Mouse (Mus musculus) embryonic facial prominence, embryonic 14.5 days (tissue): ENCODE measurements around the gene Msh5. TPM values are rescaled to one million over a fixed set of nuclear protein-coding genes. Genes with fewer than 3 reads are reported as not detected.

Source experiments
- ATAC-seq: fragments of 200-750 bp; cut with Nextera tagmentation; 2 replicates; pipeline ENCODE4 v1.8.0; 2017; ENCODE audit warnings: low read depth, moderate number of reproducible peaks, moderate TSS enrichment
- DNase-seq: peaks from one replicate; pipeline ENCODE4 v3.0.0-alpha.2; 2015; ENCODE audit warnings: low spot score
- H3K27ac ChIP-seq: fragments of 300-500 bp; sonication (generic); replicated peaks from 2 replicates; pipeline ENCODE4 v1.5.1; 2014; ENCODE audit warnings: low read depth, mild to moderate bottlenecking, low read length, moderate library complexity
- H3K27me3 ChIP-seq: fragments of 300-500 bp; sonication (generic); replicated peaks from 2 replicates; pipeline ENCODE4 v1.6.1; 2014; ENCODE audit warnings: low read length; ENCODE audit not compliant: control insufficient read depth, insufficient read depth
- H3K36me3 ChIP-seq: fragments of 300-500 bp; sonication (generic); 2 replicates; pipeline ENCODE4 v1.6.1; 2014; ENCODE audit warnings: low read length, mixed read lengths; ENCODE audit not compliant: control insufficient read depth, insufficient read depth
- H3K4me1 ChIP-seq: fragments of 300-500 bp; sonication (generic); 2 replicates; pipeline ENCODE4 v1.6.1; 2014; ENCODE audit warnings: antibody characterized with exemption, low read length; ENCODE audit not compliant: control insufficient read depth, insufficient read depth
- H3K4me2 ChIP-seq: fragments of 300-500 bp; sonication (generic); 2 replicates; pipeline ENCODE4 v1.6.1; 2014; ENCODE audit warnings: low read depth, mild to moderate bottlenecking, low read length, moderate library complexity, mixed read lengths
- H3K4me3 ChIP-seq: fragments of 300-500 bp; sonication (generic); 2 replicates; pipeline ENCODE4 v1.5.1; 2014; ENCODE audit warnings: low read depth, mild to moderate bottlenecking, low read length
- H3K9ac ChIP-seq: fragments of 300-500 bp; sonication (generic); 2 replicates; pipeline ENCODE4 v1.6.1; 2014; ENCODE audit warnings: low read depth, mild to moderate bottlenecking, low read length, moderate library complexity, mixed read lengths
- H3K9me3 ChIP-seq: fragments of 300-500 bp; sonication (generic); 2 replicates; pipeline ENCODE4 v1.6.1; 2016; ENCODE audit warnings: low read length; ENCODE audit not compliant: control insufficient read depth
- WGBS: fragments of 180-500 bp; shearing (Covaris S2); extraction: QIAGEN DNeasy Blood & Tissue Kit; methylation state at CpG from one replicate; pipeline ENCODE4 v1.1.7; 2014; 5-methylcytosine and 5-hydroxymethylcytosine counted together
- polyA plus RNA-seq: library from polyadenylated mRNA; unstranded; fragments of >200 nt; fragmentation: Nextera tagmentation; extraction: Ambion mirVana; gene quantifications from 2 replicates; pipeline ENCODE4 v1.2.1, GENCODE M21; 2014

Gene Msh5
- 2.5 and 3.4 TPM in 2 replicates for polyA plus RNA-seq

DNA sequence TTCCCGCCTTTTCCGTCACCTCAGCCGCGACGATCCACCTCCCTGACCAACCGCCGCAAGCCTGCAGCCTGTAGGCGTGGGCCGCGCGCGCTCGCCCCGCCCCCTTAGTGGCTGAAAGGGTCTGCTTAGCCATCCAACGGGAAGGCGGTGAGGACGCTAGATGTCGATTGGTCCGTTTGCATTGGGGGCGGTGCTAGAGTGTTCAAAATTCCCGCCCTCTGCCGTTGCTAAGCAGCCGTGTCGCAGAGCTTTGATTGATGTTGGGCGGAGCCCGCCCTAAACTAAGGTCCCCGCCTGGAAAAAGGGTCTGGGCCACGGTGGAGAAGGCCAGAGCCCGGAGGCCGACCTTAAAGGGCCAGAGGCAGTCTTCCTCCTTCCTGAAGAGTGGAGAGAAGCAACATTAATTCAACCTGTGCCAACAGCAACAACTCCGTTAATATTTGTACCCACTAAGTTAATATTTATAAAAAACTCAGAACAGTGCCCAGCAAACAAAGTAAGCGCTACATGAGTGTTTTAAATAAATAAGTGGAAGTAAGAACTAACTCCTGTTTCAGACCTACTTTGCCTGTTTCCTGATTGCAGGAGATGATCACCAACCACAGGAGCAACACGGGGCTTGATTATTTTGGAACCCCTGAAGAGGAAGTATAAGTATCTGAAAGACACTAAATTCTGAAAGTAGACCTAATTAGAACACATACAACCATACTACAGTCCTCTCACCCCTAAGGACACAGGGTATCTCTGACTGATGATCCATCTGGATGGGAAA lies at the start of gene Msh5:
Gene Msh5, minus strand, starts transcription at position 65 of the 775 bp plus-strand sequence.
- H3K4me2 ChIP-seq: peak within 1 kb of the TSS; percentile 98
- H3K9ac ChIP-seq: peak within 1 kb of the TSS; percentile 87
- DNase-seq: peak; percentile 99
- H3K9me3 ChIP-seq: no peaks in the 10 kb centered on the region
- ATAC-seq: peak; percentile 96
- H3K27ac ChIP-seq: peak within 1 kb of the TSS; percentile 96
- H3K36me3 ChIP-seq: no peaks in the 10 kb centered on the region
- peak within 1 kb of the TSS; percentile 66 for H3K4me3 ChIP-seq
- no peaks in the 10 kb centered on the region for H3K27me3 ChIP-seq
- peaks cover 45% of the 10 kb centered on the region for H3K4me1 ChIP-seq
- WGBS: 4% methylated on average over 29 of the region's 33 CpGs

DNA sequence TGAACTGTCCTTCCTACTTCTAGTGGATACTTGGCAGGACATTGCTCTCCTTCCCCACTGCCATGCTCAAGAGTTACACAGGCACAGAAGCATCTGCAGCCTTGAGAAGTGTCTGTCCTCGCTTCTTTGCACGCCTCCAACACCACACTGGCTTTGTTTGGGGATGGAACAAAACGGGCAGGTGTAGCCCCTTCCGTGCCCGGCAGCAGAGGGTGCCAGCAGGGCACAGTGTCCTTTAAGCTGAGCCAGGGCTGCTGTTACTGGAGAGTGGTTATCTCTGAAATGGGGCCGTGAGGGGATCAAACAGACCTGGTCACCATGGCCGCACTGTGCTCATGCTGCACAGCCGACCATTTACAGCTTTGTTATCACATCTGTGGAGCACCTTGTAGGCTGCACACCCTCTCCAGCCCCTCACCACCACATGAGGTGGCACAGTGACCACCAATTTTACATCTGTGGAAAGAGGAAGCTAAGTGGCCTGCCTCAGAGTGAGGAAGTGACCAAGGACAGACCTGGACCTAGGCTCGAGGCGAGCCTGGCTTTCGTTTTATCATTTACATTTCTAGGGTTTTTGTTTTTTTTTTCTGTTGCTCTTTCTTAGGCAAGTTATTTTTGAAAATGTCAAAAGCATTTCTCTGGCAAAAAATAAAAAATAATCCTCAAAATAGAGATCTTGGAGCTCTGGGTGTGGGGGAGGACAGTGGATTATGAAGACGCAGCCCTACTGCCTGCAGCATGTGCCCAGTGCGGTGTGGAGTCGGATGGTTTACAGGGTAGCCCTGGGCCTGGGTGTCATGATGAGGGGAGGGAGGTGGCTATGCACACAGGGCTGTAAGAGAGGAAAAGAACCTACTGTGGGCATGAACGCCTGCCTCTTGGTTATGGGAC lies 48.2 kb upstream of the Msh5 start:
- peaks cover 6% of the 10 kb centered on the region for H3K4me1 ChIP-seq
- no peaks in the 10 kb centered on the region for H3K9me3 ChIP-seq
- H3K4me3 ChIP-seq: no peak overlapping the region
- no peak overlapping the region for H3K9ac ChIP-seq
- H3K4me2 ChIP-seq: no peak overlapping the region
- 93% methylated on average over 15 of the region's 15 CpGs for WGBS
- ATAC-seq (no peak), DNase-seq (no peak)
- H3K27me3 ChIP-seq: no peaks in the 10 kb centered on the region
- peaks cover 88% of the 10 kb centered on the region for H3K36me3 ChIP-seq
- H3K27ac ChIP-seq: no peak overlapping the region

DNA sequence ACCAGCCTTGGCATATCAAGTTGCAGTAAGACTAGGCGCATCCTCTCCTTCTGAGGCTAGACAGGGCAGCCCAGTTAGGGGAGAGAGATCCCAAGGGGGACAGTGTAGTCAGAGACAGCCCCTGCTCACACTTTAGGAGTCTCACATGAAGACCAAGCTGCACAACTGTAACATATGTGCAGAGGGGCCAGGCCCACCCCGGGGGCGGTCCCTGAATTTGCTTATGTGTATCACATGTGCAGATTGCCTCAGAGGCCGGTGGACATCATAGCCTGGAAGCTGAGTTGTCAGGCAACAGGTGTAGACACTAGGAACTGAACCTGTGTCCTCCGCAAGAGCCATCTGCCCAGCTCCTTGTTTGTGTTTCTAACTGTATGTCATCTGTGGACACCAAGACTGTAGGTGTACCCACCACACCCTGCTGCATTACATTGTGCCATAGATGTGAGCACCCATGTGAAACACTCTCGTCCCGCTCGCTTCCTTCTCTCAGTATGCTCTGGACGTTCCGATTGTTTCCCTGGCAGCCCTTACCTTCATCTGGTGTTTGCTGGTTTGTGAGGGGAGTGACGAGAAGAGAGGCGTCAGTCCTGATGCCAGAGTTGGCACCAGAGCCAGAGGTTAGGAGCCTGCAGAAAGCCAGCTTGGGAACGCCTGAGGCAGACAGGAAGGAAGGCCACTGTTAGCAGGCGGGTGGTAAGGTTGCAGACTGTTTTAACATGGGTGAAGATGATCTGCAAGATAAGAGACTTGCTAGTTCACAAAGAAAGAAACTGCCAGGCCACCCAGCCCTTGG lies 46.1 kb upstream of the Msh5 start:
- no peak overlapping the region for H3K27ac ChIP-seq
- no peaks in the 10 kb centered on the region for H3K9me3 ChIP-seq
- 84% methylated on average over 14 of the region's 14 CpGs for WGBS
- peaks cover 6% of the 10 kb centered on the region for H3K4me1 ChIP-seq
- H3K9ac ChIP-seq: no peak overlapping the region
- no peak for ATAC-seq
- no peak overlapping the region for H3K4me3 ChIP-seq
- H3K27me3 ChIP-seq: no peaks in the 10 kb centered on the region
- no peak overlapping the region for H3K4me2 ChIP-seq
- no peak for DNase-seq
- H3K36me3 ChIP-seq: peaks cover 68% of the 10 kb centered on the region

DNA sequence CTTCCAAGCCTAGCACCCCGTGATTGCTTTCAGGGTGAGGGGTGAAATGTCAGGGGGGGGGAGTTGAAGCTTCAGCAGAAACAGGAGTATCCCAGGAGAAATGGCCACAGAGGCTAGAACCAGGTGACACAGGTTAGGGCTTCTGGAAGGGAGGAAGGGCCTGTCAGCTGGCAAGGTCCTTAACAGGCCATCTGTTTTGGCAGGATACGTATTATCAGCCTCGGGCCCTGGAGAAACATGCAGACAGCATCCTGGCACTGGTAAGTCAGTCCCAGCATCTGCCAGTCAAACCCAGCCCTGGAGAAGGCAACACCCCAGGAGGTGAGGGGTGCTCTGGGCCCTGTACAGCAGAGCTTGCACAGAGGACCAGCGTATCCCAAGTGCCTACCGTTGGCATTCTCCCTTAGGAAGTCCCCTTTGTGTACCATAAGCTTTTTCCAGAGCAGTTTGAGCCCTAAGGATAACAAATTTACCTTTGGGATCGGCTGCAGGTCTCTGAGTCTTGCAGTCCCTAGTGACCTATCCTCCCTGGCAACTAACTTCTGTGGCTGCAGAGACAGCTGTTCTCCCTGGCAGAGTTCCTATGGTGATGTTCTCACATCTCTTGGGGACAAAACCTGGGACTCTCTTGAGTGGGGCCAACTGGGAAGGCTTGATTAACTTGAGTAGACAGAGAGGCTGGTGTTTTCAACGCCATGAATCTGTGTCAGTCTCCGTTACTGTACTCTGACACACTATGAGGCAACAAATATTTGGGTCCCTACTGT lies 43.8 kb upstream of the Msh5 start:
- H3K9ac ChIP-seq: peak overlapping the region; percentile 85
- peak overlapping the region; percentile 59 for H3K4me2 ChIP-seq
- no peak for ATAC-seq
- no peaks in the 10 kb centered on the region for H3K9me3 ChIP-seq
- H3K27ac ChIP-seq: no peak overlapping the region
- no peaks in the 10 kb centered on the region for H3K27me3 ChIP-seq
- H3K4me1 ChIP-seq: peaks cover 6% of the 10 kb centered on the region
- peaks cover 46% of the 10 kb centered on the region for H3K36me3 ChIP-seq
- WGBS: 64% methylated on average over 8 of the region's 8 CpGs
- peak; percentile 55 for DNase-seq
- peak overlapping the region; percentile 58 for H3K4me3 ChIP-seq

DNA sequence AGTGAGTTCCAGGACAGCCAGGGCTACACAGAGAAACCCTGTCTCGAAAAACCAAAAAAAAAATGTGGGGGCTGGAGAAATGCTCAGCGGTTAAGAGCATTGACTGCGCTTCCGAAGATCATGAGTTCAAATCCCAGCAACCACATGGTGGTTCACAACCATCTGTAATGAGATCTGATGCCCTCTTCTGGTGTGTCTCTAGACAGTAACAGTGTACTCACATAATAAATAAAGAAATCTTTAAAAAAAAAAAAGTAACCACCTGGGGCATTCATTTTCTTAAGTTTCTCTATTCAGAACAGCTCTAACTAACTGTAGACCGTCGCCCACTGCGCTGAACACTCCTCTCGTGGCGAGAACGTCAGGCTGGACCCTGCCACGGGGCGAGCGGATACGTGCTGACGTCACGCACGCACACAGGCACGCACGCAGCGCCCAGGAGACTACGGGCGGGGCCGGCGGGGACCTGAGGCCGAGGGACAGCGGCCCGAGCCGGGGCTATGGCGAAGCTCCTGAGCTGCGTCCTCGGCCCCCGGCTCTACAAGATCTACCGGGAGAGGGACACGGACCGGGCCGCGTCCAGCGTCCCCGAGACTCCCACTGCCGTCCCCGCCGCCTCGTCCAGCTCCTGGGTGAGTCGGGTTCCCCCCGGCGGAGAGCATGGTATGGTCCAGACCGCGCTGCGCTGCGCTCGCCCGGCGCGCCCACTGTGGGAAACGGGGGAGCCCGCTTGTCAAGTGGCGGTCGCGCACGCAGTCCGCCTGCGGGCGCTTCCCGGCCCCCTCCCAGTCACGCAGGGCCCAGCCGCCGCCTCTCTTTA lies 42.5 kb upstream of the Msh5 start, which contains the start of gene Abhd16a:
Gene Abhd16a, plus strand, starts transcription at position 439 of the 820 bp plus-strand sequence.
- ATAC-seq: peak; percentile 97

DNA sequence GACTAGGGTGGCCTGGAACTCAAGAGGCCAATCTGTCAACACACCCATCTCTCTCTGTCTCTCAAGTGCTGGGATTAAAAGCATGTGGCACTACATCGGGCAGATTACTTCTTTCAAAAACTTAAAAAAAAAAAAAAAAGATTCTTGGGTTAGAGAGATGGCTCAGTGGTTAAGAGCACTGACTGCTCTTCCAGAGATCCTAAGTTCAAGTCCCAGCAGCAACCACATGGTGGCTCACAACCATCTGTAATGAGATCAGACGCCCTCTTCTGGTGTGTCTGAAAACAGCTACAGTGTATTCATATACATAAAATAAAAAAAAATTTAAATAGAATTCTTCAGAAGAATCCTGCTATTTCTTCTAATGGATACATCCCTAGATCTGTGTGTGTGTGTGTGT lies 41.6 kb upstream of the Msh5 start:
- peaks cover 6% of the 10 kb centered on the region for H3K4me1 ChIP-seq
- no peak overlapping the region for H3K27ac ChIP-seq
- 30% methylated on average over 2 of the region's 2 CpGs for WGBS
- ATAC-seq: no peak
- peaks cover 25% of the 10 kb centered on the region for H3K36me3 ChIP-seq
- H3K27me3 ChIP-seq: no peaks in the 10 kb centered on the region
- no peak overlapping the region for H3K4me3 ChIP-seq
- no peak for DNase-seq
- H3K9me3 ChIP-seq: no peaks in the 10 kb centered on the region
- no peak overlapping the region for H3K4me2 ChIP-seq
- no peak overlapping the region for H3K9ac ChIP-seq

More for the DNA sequence above, 42.5 kb upstream of the Msh5 start, which contains the start of gene Abhd16a:
- Histone ChIP-seq H3K4me1 (peaks cover 6% of the 10 kb centered on the region), H3K27me3 (no peaks in the 10 kb centered on the region), H3K9me3 (no peaks in the 10 kb centered on the region), H3K27ac (peak within 1 kb of the TSS; percentile 96), H3K4me2 (peak within 1 kb of the TSS; percentile 59), H3K36me3 (peaks cover 34% of the 10 kb centered on the region), H3K4me3 (peak within 1 kb of the TSS; percentile 58), H3K9ac (peak within 1 kb of the TSS; percentile 85)
- WGBS: 3% methylated on average over 36 of the region's 67 CpGs
- peak; percentile 97 for DNase-seq

DNA sequence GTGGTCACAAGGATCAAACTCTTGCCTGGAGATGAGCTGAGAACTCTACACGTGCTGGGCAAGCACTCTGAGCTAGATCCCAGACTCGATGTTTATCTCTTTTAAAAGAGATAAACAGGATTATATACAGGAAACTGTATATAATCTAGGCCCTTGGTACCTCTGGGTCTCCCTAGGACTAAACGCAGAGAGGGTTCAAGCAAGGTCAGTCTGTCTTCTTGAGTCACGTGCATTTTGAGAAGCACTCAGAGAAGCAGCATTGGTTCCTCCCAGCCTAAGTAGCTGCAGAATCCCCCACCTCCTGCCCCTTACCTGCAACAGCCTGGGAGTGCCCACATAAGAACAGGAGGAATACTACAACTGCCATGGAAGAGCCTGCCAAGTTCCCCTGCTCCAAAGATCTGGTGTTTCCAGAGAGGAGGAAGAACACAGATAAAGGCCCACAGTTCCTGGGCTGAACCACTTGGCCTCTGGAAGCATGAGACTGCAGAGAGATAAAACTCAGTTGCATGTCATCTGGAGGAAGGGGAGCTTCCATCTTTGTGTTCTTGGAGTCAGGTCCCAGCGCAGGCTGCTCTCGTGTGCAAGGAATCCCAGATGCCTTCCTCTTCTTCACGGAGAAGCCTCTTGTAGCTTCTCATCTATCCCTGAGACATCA lies 38.8 kb upstream of the Msh5 start, which contains the start of gene Ly6g6f:
Gene Ly6g6f, minus strand, starts transcription at position 403 of the 658 bp plus-strand sequence.
- WGBS: 79% methylated on average over 7 of the region's 7 CpGs
- DNase-seq: no peak
- H3K27me3 ChIP-seq: no peaks in the 10 kb centered on the region
- H3K36me3 ChIP-seq: no peaks in the 10 kb centered on the region
- peaks cover 4% of the 10 kb centered on the region for H3K4me1 ChIP-seq
- no peak within 1 kb of the TSS for H3K27ac ChIP-seq
- no peak within 1 kb of the TSS for H3K4me2 ChIP-seq
- ATAC-seq: no peak
- H3K4me3 ChIP-seq: no peak within 1 kb of the TSS
- no peaks in the 10 kb centered on the region for H3K9me3 ChIP-seq
- 0 out of 2 replicates have a peak within 1 kb of the TSS, but pooled peaks have one; percentile 30 for H3K9ac ChIP-seq
